Mouse (Mus musculus) neural tube, embryonic 11.5 days (tissue): ENCODE results near the gene Zfand3. TPM values are rescaled to one million over a fixed set of nuclear protein-coding genes. Genes with fewer than 3 reads are reported as not detected.

Source experiments
- ATAC-seq: fragments of 200-750 bp; cut with Nextera tagmentation; 2 replicates; pipeline ENCODE4 v1.8.0; 2017; ENCODE audit warnings: moderate number of reproducible peaks, mild to moderate bottlenecking, moderate TSS enrichment, moderate library complexity; ENCODE audit not compliant: insufficient read depth, low FRiP score, low TSS enrichment
- DNase-seq: peaks from one replicate; pipeline ENCODE4 v3.0.0-alpha.2; 2015; ENCODE audit warnings: low spot score
- H3K27ac ChIP-seq: fragments of 300-500 bp; sonication (generic); 2 replicates; pipeline ENCODE4 v1.5.1; 2014; ENCODE audit warnings: low read depth, mild to moderate bottlenecking, low read length
- H3K27me3 ChIP-seq: fragments of 300-500 bp; sonication (generic); 2 replicates; pipeline ENCODE4 v1.6.1; 2014; ENCODE audit warnings: mild to moderate bottlenecking, low read length, mixed read lengths; ENCODE audit not compliant: control insufficient read depth, insufficient read depth
- H3K36me3 ChIP-seq: fragments of 300-500 bp; sonication (generic); 2 replicates; pipeline ENCODE4 v1.6.1; 2014; ENCODE audit warnings: mild to moderate bottlenecking, low read length, moderate library complexity, mixed read lengths; ENCODE audit not compliant: control insufficient read depth, insufficient read depth
- H3K4me1 ChIP-seq: fragments of 300-500 bp; sonication (generic); 2 replicates; pipeline ENCODE4 v1.6.1; 2014; ENCODE audit warnings: low read length, mixed read lengths; ENCODE audit not compliant: control insufficient read depth, insufficient read depth
- H3K4me2 ChIP-seq: fragments of 300-500 bp; sonication (generic); 2 replicates; pipeline ENCODE4 v1.6.1; 2014; ENCODE audit warnings: low read depth, mild to moderate bottlenecking, moderate library complexity
- H3K4me3 ChIP-seq: fragments of 300-500 bp; sonication (generic); 2 replicates; pipeline ENCODE4 v1.5.1; 2014; ENCODE audit warnings: low read depth, low read length
- H3K9ac ChIP-seq: fragments of 300-500 bp; sonication (generic); 2 replicates; pipeline ENCODE4 v1.6.1; 2014; ENCODE audit warnings: mild to moderate bottlenecking, low read length
- H3K9me3 ChIP-seq: fragments of 300-500 bp; sonication (generic); 2 replicates; pipeline ENCODE4 v1.6.1; 2016; ENCODE audit warnings: low read length; ENCODE audit not compliant: control insufficient read depth
- WGBS: fragments of 180-500 bp; shearing (Covaris S2); extraction: QIAGEN DNeasy Blood & Tissue Kit; methylation state at CpG from one replicate; pipeline ENCODE4 v1.1.7; 2014; 5-methylcytosine and 5-hydroxymethylcytosine counted together
- polyA plus RNA-seq: library from polyadenylated mRNA; unstranded; fragments of >200 nt; fragmentation: Nextera tagmentation; extraction: Ambion mirVana; gene quantifications from 2 replicates; pipeline ENCODE4 v1.2.1, GENCODE M21; 2014

Gene Zfand3
- polyA plus RNA-seq, 1 experiment from 2014 or later = 67.0 TPM

DNA sequence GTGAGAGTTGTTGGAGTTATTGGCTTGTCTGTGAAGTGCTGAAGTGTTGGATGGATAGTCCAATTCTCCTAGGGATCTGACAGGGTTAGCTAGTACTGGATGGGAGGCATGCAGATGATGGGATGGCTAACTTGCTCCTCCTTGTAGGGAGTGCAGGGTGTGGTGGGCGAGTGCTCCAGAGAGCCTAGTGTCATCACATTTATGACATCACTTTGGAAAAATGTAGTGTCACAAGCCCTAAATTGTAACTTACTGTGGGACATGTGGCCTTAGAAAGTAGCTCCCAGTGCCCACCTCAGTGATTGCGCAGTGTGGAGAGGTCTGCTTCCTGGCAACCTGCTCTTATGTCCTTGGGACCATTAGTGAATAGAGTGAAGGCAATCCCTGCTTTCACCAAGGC, 2.3 kb downstream of the Zfand3 start:
- Histone ChIP-seq H3K9ac (no peak overlapping the region), H3K27ac (no peak overlapping the region), H3K4me2 (peak overlapping the region; percentile 1), H3K9me3 (no peaks in the 10 kb centered on the region), H3K4me3 (0 out of 2 replicates have a peak overlapping the region, but pooled peaks have one; percentile 6), H3K4me1 (peaks cover 33% of the 10 kb centered on the region), H3K27me3 (no peaks in the 10 kb centered on the region), H3K36me3 (no peaks in the 10 kb centered on the region)
- DNase-seq (no peak), ATAC-seq (no peak)
- 87% methylated on average over 2 of the region's 2 CpGs for WGBS

DNA sequence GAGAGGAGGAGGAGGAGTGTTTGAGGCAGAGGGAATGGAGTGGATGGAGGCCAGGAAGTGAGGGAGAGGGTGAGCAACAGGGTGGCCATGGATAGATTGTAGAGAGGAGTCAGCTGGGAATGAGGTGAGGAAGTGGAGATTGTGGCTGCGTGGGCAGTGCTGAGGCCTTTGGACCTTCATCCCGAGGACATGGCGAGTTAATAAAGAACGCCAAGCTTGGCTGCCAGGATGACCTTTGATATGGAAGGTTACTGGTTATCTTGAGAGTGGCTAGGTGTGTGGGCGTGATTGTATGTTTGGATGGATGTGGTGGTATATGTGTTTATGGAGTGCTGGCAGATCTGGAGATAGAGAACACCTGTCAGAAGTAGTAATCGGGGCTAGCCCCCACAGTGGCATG, 3.4 kb downstream of the Zfand3 start:
- H3K4me3 ChIP-seq = no peak overlapping the region

GRCm38 (mm10) chr17:30008392-30008791, 3.9 kb downstream of the Zfand3 start:
- Histone ChIP-seq H3K36me3 (no peaks in the 10 kb centered on the region), H3K9me3 (no peaks in the 10 kb centered on the region), H3K27ac (no peak overlapping the region), H3K4me2 (no peak overlapping the region; the same call in 1 of the 2 replicates), H3K4me3 (no peak overlapping the region), H3K27me3 (no peaks in the 10 kb centered on the region), H3K9ac (0 out of 2 replicates have a peak overlapping the region, but pooled peaks have one; percentile 11), H3K4me1 (peaks cover 31% of the 10 kb centered on the region)
- DNase-seq = no peak
- ATAC-seq = no peak

More for the DNA sequence above, 3.4 kb downstream of the Zfand3 start:
- DNase-seq (no peak), ATAC-seq (no peak)
- H3K27ac ChIP-seq = no peak overlapping the region
- no peaks in the 10 kb centered on the region for H3K27me3 ChIP-seq
- 88% methylated on average over 6 of the region's 6 CpGs for WGBS
- no peaks in the 10 kb centered on the region for H3K36me3 ChIP-seq
- H3K9me3 ChIP-seq = no peaks in the 10 kb centered on the region
- H3K4me2 ChIP-seq = no peak overlapping the region; the same call in 1 of the 2 replicates
- no peak overlapping the region for H3K9ac ChIP-seq
- peaks cover 33% of the 10 kb centered on the region for H3K4me1 ChIP-seq

GRCm38 (mm10) chr17:30014660-30015059, 10.1 kb downstream of the Zfand3 start:
- 96% methylated on average over 4 of the region's 4 CpGs for WGBS
- no peaks in the 10 kb centered on the region for H3K36me3 ChIP-seq
- H3K27me3 ChIP-seq = no peaks in the 10 kb centered on the region
- no peaks in the 10 kb centered on the region for H3K9me3 ChIP-seq
- no peaks in the 10 kb centered on the region for H3K4me1 ChIP-seq
- no peak for ATAC-seq
- no peak for DNase-seq
- no peak overlapping the region for H3K4me3 ChIP-seq
- H3K9ac ChIP-seq = no peak overlapping the region
- H3K27ac ChIP-seq = no peak overlapping the region
- no peak overlapping the region for H3K4me2 ChIP-seq

- H3K4me3 ChIP-seq = no peak overlapping the region
- no peaks in the 10 kb centered on the region for H3K27me3 ChIP-seq
- H3K4me1 ChIP-seq = no peaks in the 10 kb centered on the region
- no peaks in the 10 kb centered on the region for H3K36me3 ChIP-seq
- ATAC-seq (no peak), DNase-seq (no peak)
- no peak overlapping the region for H3K4me2 ChIP-seq
- 90% methylated on average over 12 of the region's 12 CpGs for WGBS
- H3K27ac ChIP-seq = no peak overlapping the region
- H3K9me3 ChIP-seq = no peaks in the 10 kb centered on the region
- no peak overlapping the region for H3K9ac ChIP-seq
Observed at GRCm38 (mm10) chr17:30018927-30019610, 14.5 kb downstream of the Zfand3 start.

DNA sequence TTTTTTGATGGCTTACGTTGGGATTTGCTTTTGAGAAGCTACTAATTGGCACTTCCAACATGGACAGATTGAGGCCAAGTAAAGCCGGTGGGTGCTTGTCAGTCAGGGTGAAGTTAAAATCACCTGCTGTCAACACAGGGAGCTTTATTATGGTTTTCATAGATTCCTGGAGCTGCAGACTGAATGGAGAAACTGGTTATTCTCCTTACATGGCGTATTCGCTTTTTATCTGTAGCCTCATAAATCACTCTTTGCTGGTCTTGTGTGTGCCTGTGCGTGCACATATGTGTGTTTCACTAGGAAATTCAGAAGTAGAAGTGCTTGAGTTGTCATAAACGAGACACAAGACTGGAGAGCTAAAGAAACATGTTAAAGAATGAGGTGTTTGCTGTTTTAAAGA, 15.4 kb downstream of the Zfand3 start:
- H3K36me3 ChIP-seq = no peaks in the 10 kb centered on the region
- DNase-seq (no peak), ATAC-seq (no peak)
- H3K9me3 ChIP-seq = no peaks in the 10 kb centered on the region
- no peak overlapping the region for H3K27ac ChIP-seq
- H3K4me1 ChIP-seq = no peaks in the 10 kb centered on the region
- H3K27me3 ChIP-seq = no peaks in the 10 kb centered on the region
- WGBS = 89% methylated on average over 6 of the region's 6 CpGs
- no peak overlapping the region for H3K4me3 ChIP-seq
- H3K9ac ChIP-seq = no peak overlapping the region
- no peak overlapping the region for H3K4me2 ChIP-seq

GRCm38 (mm10) chr17:30024651-30025050, 20.1 kb downstream of the Zfand3 start:
- H3K27ac ChIP-seq = no peak overlapping the region
- H3K4me2 ChIP-seq = no peak overlapping the region
- no peaks in the 10 kb centered on the region for H3K36me3 ChIP-seq
- DNase-seq (peak; percentile 75), ATAC-seq (no peak)
- H3K4me1 ChIP-seq = peaks cover 9% of the 10 kb centered on the region; the same call in 1 of the 2 replicates
- WGBS = 69% methylated on average over 5 of the region's 5 CpGs
- H3K9ac ChIP-seq = no peak overlapping the region
- H3K9me3 ChIP-seq = no peaks in the 10 kb centered on the region
- no peak overlapping the region for H3K4me3 ChIP-seq
- no peaks in the 10 kb centered on the region for H3K27me3 ChIP-seq

DNA sequence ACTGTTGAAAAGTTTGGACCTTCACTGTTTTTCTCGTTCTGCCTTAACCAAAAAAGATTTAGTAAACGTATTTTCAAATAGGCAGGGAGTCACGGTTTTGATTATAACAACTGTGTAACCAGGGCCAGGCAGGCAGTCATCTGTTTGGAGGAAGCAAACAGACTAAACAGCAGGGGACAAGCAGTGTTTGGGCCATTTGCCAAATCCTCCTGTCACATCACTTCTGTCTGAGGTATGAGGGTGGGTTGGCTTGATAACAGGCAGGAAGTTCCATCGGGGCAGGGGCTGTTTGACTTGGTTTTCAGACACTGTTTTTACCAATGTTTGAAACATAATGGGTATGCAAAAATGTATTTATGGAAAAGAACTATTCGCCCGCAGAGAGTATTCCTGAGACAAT, 22.1 kb downstream of the Zfand3 start:
- Histone ChIP-seq H3K27ac (no peak overlapping the region), H3K4me1 (peaks cover 9% of the 10 kb centered on the region; the same call in 1 of the 2 replicates), H3K4me2 (no peak overlapping the region), H3K9me3 (no peaks in the 10 kb centered on the region), H3K27me3 (no peaks in the 10 kb centered on the region), H3K36me3 (no peaks in the 10 kb centered on the region), H3K9ac (no peak overlapping the region), H3K4me3 (no peak overlapping the region)
- 48% methylated on average over 6 of the region's 6 CpGs for WGBS
- ATAC-seq (no peak), DNase-seq (peak; percentile 44)

GRCm38 (mm10) chr17:30027343-30028029, 23.0 kb downstream of the Zfand3 start:
- ATAC-seq (no peak), DNase-seq (peak; percentile 53)
- Histone ChIP-seq H3K36me3 (no peaks in the 10 kb centered on the region), H3K27me3 (no peaks in the 10 kb centered on the region), H3K9me3 (no peaks in the 10 kb centered on the region), H3K9ac (no peak overlapping the region), H3K4me3 (no peak overlapping the region), H3K27ac (no peak overlapping the region), H3K4me1 (peaks cover 9% of the 10 kb centered on the region; the same call in 1 of the 2 replicates), H3K4me2 (no peak overlapping the region)
- 85% methylated on average over 1 of the region's 1 CpGs for WGBS
